Mouse (Mus musculus): ENCODE results near the gene Prdx6b.

Gene Prdx6b

DNA sequence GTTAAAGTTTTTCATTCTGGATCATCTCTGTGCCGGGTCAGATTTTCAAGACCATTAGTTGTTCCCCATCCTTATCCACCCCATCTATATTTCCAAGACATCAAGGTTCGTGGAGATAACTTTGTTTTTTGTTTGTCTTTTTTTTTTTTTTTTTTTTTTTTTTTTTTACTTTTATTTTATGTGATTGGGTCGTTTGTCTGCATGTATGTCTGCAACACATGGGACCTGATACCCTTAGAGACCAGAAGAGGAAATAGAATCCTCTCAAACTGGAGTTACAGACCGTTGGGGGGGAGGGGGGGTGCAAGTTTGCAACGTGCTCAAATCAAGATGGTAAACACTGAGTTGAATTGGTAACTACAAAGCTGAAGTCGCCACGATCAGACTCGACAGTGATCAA, at the start of gene Prdx6b:
TSS of gene Prdx6b (plus strand) at position 301 of the 400 bp plus-strand sequence.
- DNase-seq, result no peak

GRCm38 (mm10) chr2:80247466-80247865, 44.8 kb upstream of the Prdx6b start:
- no peak for DNase-seq

DNA sequence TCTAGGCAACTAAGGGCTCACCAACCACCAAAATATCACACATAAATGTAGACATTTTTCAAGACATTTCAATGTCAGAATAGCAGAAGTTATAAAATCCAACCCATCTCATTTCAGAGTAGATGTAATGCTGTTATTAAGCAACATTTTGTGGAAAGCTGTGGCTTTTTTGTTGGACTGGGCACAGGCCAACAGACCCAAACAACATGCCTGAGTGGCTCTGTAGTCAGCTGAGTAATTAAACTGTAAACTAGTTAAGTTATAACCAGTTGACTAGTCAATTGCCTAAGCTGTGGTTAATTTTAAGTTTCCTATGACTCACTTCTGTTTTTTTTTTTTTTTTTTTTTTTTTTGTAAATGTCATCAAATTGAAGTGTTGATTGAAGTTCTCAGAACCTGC, 44.4 kb upstream of the Prdx6b start:
- no peak for DNase-seq

- DNase-seq, result no peak
Observed at GRCm38 (mm10) chr2:80259888-80260672, 32.2 kb upstream of the Prdx6b start.

GRCm38 (mm10) chr2:80266894-80267293, 25.4 kb upstream of the Prdx6b start:
- DNase-seq, result peak; percentile 27

- no peak for DNase-seq
Observed at GRCm38 (mm10) chr2:80268053-80268452, 24.2 kb upstream of the Prdx6b start.

GRCm38 (mm10) chr2:80271431-80271830, 20.8 kb upstream of the Prdx6b start:
- no peak for DNase-seq

DNA sequence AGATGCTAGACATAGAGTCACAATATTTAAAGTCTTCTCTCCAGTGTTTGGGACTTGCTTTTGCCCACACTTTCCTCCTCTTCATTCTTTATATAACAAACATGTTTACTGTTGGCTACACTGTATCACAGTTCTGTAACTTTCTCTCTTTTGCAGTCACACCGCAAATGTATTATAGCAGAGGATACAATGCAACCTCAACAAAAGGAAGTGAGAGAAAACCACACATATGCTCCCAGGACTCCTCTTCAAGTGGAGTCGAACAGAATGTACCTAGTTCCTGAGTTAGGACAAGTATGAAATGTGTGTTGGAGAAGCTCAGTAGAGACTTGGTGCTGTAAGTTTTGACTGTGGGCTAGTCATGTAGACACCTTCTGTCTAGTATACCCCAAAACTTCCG, 19.2 kb upstream of the Prdx6b start:
- no peak for DNase-seq

DNA sequence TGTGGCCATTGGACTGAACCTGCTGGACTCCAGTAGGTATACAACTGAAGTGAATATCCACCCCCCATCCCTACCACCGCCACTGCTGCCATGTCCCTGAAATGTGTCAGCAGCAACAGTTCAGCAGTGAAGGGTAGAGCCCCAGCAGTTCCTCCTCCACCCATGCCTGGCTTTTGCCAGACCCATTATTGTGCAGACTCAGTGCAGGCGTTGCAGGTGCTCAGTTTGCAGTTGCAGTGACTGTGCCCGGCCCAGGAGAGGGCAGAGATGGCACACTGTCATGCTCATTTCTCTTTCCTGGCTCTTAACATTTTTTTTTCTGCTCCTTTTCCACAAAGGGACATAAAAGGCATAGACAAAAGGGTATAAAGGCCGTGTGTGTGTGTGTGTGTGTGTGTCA, 18.5 kb upstream of the Prdx6b start:
- no peak for DNase-seq

GRCm38 (mm10) chr2:80275136-80275535, 17.1 kb upstream of the Prdx6b start:
- DNase-seq, result no peak

- DNase-seq, result no peak
Observed at GRCm38 (mm10) chr2:80282214-80282613, 10.1 kb upstream of the Prdx6b start.

DNA sequence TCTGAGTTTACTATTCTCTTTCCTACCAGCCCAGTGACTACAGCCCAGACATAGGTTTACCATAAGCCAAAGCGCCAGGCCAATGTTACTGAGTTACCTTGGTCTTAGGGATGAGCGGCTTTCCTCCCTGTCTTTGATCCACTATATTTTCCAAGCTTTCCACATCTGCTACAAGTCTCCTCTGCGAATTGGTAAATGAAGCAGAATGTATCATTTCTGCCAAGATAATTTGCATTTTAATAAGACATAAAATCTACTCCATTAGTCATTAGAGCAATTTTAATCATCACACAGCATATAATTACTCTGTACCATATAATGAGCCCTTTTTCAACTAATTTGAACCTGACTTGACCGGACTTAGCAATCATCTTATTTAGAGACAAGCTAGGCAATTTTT, 5.9 kb upstream of the Prdx6b start:
- DNase-seq, result no peak

DNA sequence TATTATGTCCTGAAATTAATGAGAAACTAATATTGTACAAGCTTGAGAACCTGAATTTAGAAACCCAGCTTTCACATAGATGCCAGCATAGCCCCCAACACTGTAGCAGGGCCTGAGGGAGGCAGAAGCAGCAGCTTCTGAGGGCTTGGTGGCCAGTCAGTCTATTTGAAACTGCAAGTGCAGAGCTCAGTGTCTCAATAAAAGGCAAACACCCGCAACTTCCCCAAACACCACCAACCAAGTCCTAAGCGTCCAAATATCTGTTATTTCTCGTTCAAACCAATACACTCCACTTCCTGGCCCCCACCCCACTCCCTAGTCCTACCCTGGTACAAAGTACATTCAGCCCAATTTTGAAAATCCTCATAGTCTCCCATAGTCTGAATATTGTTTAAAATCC, 6.1 kb downstream of the Prdx6b start:
- no peak for DNase-seq

GRCm38 (mm10) chr2:80300806-80301205, 8.5 kb downstream of the Prdx6b start:
- no peak for DNase-seq

DNA sequence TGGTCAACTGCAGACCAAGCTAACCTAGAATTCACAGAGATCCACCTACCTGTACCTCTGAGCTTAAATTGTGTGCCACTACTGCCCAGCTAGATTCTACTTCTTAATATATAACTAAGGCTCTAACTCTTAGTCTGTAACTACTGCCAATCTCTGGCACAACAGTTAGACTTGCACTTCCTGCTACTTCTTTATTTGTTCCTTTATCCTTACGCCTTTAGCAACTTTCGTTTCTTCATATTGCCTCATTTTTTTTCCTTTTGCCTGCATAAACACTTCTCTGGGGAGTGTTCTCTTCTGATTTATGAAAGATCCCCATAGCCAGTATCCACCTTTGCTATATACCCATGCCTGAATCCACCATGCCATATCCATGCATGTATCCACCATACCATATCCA, 11.7 kb downstream of the Prdx6b start:
- DNase-seq, result no peak

GRCm38 (mm10) chr2:80307701-80308100, 15.4 kb downstream of the Prdx6b start:
- DNase-seq, result no peak

GRCm38 (mm10) chr2:80309775-80310174, 17.5 kb downstream of the Prdx6b start:
- no peak for DNase-seq

- DNase-seq, result no peak
Observed at GRCm38 (mm10) chr2:80310772-80311171, 18.5 kb downstream of the Prdx6b start.

DNA sequence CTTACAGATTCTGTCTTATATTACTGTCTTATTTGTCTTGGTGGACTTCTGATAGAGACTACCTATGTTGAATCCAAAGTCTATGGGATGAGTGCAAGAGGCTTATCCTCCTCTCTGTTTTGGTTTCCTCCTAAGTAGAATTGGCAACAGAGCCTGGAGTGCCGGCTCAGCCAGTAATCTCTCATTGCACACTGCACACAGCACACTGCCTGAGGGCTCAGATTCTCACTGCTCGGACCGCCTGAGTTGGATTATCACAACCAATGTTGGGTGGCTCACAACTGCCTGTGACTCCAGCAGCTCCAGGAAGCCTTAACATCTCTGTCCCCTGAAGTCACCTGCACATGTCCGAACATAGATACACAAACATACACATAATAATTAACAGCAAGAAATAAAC, 19.1 kb downstream of the Prdx6b start:
- no peak for DNase-seq

- no peak for DNase-seq
Observed at GRCm38 (mm10) chr2:80314201-80314600, 21.9 kb downstream of the Prdx6b start.

DNA sequence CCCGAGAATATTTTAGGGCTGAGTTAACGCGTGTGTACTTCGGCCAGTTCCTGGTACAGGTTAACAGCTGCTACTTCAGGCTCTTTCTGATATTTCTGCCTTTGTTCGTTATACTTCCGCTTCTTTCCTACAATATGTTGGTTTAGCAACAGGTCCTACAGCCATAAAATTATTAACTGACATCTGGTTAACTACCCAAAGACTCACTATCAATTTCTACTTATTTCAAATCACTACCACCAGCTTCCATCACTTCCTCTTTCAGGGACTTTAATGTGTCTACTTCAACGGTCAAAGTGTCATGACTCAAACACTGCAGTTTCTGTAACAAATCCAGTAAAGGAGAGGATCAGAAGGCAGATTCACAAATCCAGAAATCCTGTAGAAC, 22.6 kb downstream of the Prdx6b start:
- no peak for DNase-seq

DNA sequence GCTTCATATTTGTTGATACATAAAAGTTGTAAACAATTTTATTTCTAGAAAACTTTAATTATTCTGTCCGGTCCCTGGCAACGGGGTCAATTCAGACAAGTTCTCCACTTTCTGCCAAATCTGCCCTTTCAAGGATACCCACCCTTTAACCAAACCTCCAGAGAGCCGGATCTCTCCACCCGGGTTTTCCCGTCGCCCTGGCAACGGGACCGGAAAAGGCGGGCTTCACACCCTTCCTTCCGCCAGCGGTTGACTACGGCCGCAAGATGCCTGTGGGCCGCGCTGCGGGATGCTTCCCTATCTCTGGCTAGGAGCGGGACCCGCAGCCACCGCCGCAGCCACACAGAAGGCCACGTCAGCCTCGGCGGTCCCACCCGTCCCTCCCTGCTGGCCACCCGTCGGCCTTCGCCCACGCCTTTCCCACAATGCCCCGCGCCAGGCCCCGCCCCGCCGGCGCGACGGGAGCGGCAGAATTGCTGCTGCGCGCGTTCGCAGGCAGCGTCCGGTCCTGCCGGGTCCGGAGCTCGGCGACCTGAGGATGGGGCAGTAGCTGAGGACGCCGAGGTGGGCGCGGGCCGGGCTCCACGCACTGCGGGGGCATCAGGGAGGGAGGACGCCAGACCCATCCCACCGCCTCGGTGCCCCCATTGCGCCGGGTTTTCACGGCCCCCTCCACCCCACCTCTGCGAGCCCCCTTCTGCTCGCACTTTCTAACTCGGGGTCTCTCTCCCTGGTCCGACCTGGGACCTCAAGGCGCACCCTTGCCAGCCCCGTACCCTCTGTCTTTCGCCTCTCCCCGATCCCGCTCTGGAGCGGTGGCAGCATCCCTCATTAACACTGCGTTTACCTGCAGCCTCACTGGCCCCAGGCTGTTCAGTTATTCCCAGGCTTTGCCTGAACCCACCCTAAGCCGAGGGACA, 23.2 kb downstream of the Prdx6b start, which contains the start of gene Dnajc10:
TSS of gene Dnajc10 (plus strand) at position 225 of the 920 bp plus-strand sequence.
- peak; percentile 92 for DNase-seq

DNA sequence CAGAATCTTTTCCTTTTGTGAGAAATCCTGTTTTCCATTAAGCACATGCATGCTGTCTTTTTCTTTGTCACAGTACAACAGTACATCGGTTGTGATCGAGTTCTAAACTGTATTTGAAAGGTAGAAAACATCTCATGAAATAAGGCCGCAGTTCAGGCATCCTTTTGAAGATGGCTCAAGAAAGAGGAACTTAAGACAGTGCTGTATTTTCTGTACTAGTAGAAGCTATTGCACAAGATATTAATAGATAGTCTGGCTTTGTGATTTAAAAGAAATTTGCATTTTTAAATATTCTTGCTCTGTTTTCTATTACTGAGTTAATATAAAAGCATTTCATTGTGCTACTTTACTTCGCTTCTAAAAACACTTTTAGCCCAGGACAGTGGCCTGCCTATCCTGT, 30.6 kb downstream of the Prdx6b start:
- DNase-seq, result no peak

DNA sequence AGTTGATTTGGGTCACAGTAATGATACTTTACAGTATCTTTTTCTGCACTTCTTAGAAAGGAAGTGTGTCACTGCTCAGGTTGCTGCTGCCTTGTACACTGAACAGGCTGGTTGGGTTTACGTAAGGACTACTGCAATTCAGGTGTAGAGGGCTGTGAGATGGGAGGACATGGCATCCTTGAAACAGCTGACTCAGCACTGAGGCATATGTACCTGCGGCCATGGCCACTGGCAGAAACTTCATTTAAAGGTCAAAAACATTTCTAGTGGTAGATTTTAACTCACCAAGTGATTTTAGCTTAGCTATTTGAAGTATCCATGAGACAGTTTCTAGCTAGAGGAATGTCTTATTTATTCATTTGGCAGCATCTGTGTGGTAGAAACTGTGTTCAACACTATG, 33.5 kb downstream of the Prdx6b start:
- no peak for DNase-seq

Data from cerebellum, adult 9-11 months (tissue).